Mouse (Mus musculus) megakaryocyte, adult 5-6 weeks (primary cell): ENCODE data around the gene Nudt15. TPM values are rescaled to one million over a fixed set of nuclear protein-coding genes. Genes with fewer than 3 reads are reported as not detected.
A peak's percentile ranks its signal among the peaks of the same experiment; 100 is the strongest.
"Not testable (repeated sequence)": the region's sequence is repeated elsewhere in the genome, so short reads cannot be mapped to it uniquely, and the experiment has no call there.

ENCODE experiments used
- ATAC-seq: 2 replicates; pipeline ENCODE4 v1.8.0; 2016; ENCODE audit warnings: mild to moderate bottlenecking, inconsistent platforms; ENCODE audit not compliant: poor library complexity, severe bottlenecking
- total RNA-seq, 2 experiments: library from RNA; stranded (forward) in 1 of 2; stranded (reverse) in 1 of 2; fragments of 153-499, 151-499 nt in 1 of 2; fragments of 221-1000, 200-1000 nt in 1 of 2; gene quantifications; 2 replicates each; pipeline versions ENCODE4 v1.2.3 to v1.2.4; 2015 to 2017

Nudt15 gene
- total RNA-seq (2015) (2.8 and 4.6 TPM in 2 replicates), total RNA-seq (2017) (1.9 and 3.2 TPM in 2 replicates)

GRCm38 (mm10) chr14:73548051-73548450 lies at the start of gene Nudt15:
Nudt15 (minus strand) TSS chr14:73548242.
- ATAC-seq, result no peak

GRCm38 (mm10) chr14:73592166-73592565 lies 44.1 kb upstream of the Nudt15 start:
- ATAC-seq, result no peak

- no peak for ATAC-seq
Measured at GRCm38 (mm10) chr14:73588080-73588479, 40.0 kb upstream of the Nudt15 start.

GRCm38 (mm10) chr14:73576336-73576735 lies 28.3 kb upstream of the Nudt15 start:
- ATAC-seq, result no peak

GRCm38 (mm10) chr14:73574053-73574452 lies 26.0 kb upstream of the Nudt15 start:
- no peak for ATAC-seq

GRCm38 (mm10) chr14:73571143-73571542 lies 23.1 kb upstream of the Nudt15 start:
- ATAC-seq, result no peak

- ATAC-seq, result not testable (repeated sequence)
Measured at GRCm38 (mm10) chr14:73569831-73570230, 21.8 kb upstream of the Nudt15 start.

GRCm38 (mm10) chr14:73553122-73553696 lies 5.2 kb upstream of the Nudt15 start:
- ATAC-seq, result no peak

- ATAC-seq, result peak; percentile 99
Measured at GRCm38 (mm10) chr14:73552341-73553121, 4.5 kb upstream of the Nudt15 start.

- ATAC-seq, result no peak
Measured at GRCm38 (mm10) chr14:73551164-73551563, 3.1 kb upstream of the Nudt15 start.

- ATAC-seq, result no peak
Measured at GRCm38 (mm10) chr14:73550732-73551131, 2.7 kb upstream of the Nudt15 start.

- no peak for ATAC-seq
Measured at GRCm38 (mm10) chr14:73550291-73550690, 2.2 kb upstream of the Nudt15 start.

GRCm38 (mm10) chr14:73547034-73547433 lies 1.0 kb downstream of the Nudt15 start:
- 0 out of 2 replicates have a peak, but pooled peaks have one; percentile 35 for ATAC-seq

- no peak for ATAC-seq
Measured at GRCm38 (mm10) chr14:73543781-73544180, 4.3 kb downstream of the Nudt15 start.

- ATAC-seq, result no peak
Measured at GRCm38 (mm10) chr14:73535641-73536040, 12.4 kb downstream of the Nudt15 start.

GRCm38 (mm10) chr14:73533755-73534465 lies 14.1 kb downstream of the Nudt15 start:
- ATAC-seq, result no peak

- not testable (repeated sequence) for ATAC-seq
Measured at GRCm38 (mm10) chr14:73528661-73529060, 19.4 kb downstream of the Nudt15 start.

- peak; percentile 99 for ATAC-seq
Measured at GRCm38 (mm10) chr14:73524766-73525448, 23.1 kb downstream of the Nudt15 start, which contains the start of gene Sucla2. Sucla2 (plus strand) TSS chr14:73525319.

GRCm38 (mm10) chr14:73524136-73524535 lies 23.9 kb downstream of the Nudt15 start:
- no peak for ATAC-seq

- ATAC-seq, result peak; percentile 96
Measured at GRCm38 (mm10) chr14:73509765-73510423, 38.1 kb downstream of the Nudt15 start, which contains the start of gene Med4. Med4 (plus strand) TSS chr14:73510025.
